Mouse (Mus musculus): ENCODE measurements around the gene Tcf19.

The Tcf19 gene

GRCm38 (mm10) chr17:35516652-35517500, at the start of gene Tcf19, which contains the start of gene Cchcr1:
TSS of gene Tcf19 (minus strand) at chr17:35516824.
TSS of gene Cchcr1 (plus strand) at chr17:35517100.
- peak; percentile 98 for DNase-seq

- no peak for DNase-seq
These were observed 41.6 kb upstream of the Tcf19 start for GRCm38 (mm10) chr17:35558216-35558615.

GRCm38 (mm10) chr17:35557351-35557750, 40.7 kb upstream of the Tcf19 start:
- no peak for DNase-seq

- DNase-seq = peak; percentile 64
These were observed 40.2 kb upstream of the Tcf19 start for GRCm38 (mm10) chr17:35556812-35557211.

- no peak for DNase-seq
These were observed 39.7 kb upstream of the Tcf19 start for GRCm38 (mm10) chr17:35556186-35556765.

- no peak for DNase-seq
These were observed 38.3 kb upstream of the Tcf19 start for GRCm38 (mm10) chr17:35554761-35555397.

- no peak for DNase-seq
These were observed 37.7 kb upstream of the Tcf19 start for GRCm38 (mm10) chr17:35554321-35554720.

- no peak for DNase-seq
These were observed 35.3 kb upstream of the Tcf19 start, which contains the start of gene Cdsn for GRCm38 (mm10) chr17:35551881-35552414. TSS of gene Cdsn (plus strand) at chr17:35552128.

GRCm38 (mm10) chr17:35550871-35551270, 34.2 kb upstream of the Tcf19 start:
- DNase-seq = no peak

GRCm38 (mm10) chr17:35550143-35550494, 33.5 kb upstream of the Tcf19 start:
- no peak for DNase-seq

- no peak for DNase-seq
These were observed 33.0 kb upstream of the Tcf19 start for GRCm38 (mm10) chr17:35549437-35550142.

GRCm38 (mm10) chr17:35548636-35549035, 32.0 kb upstream of the Tcf19 start:
- DNase-seq = no peak

- DNase-seq = no peak
These were observed 30.8 kb upstream of the Tcf19 start for GRCm38 (mm10) chr17:35547465-35547864.

GRCm38 (mm10) chr17:35544680-35545079, 28.1 kb upstream of the Tcf19 start:
- peak; percentile 55 for DNase-seq

- DNase-seq = no peak
These were observed 27.4 kb upstream of the Tcf19 start for GRCm38 (mm10) chr17:35544001-35544400.

- DNase-seq = no peak
These were observed 26.8 kb upstream of the Tcf19 start for GRCm38 (mm10) chr17:35543412-35543861.

GRCm38 (mm10) chr17:35542761-35543411, 26.3 kb upstream of the Tcf19 start:
- no peak for DNase-seq

- no peak for DNase-seq
These were observed 22.9 kb upstream of the Tcf19 start for GRCm38 (mm10) chr17:35539540-35539939.

GRCm38 (mm10) chr17:35538476-35538875, 21.9 kb upstream of the Tcf19 start:
- no peak for DNase-seq

- no peak for DNase-seq
These were observed 20.8 kb upstream of the Tcf19 start for GRCm38 (mm10) chr17:35537421-35537820.

- peak; percentile 77 for DNase-seq
These were observed 17.7 kb upstream of the Tcf19 start for GRCm38 (mm10) chr17:35534343-35534742.

GRCm38 (mm10) chr17:35532901-35533300, 16.3 kb upstream of the Tcf19 start, which contains the start of gene Psors1c2:
TSS of gene Psors1c2 (plus strand) at chr17:35533201.
- DNase-seq = no peak

Measured in thymus, postnatal 25 days (tissue).